ENCODE assay signal across 8 mouse cellular contexts in genomic region chr3:135440221-135440620, GRCm38 (mm10). TPM values are rescaled to one million over a fixed set of nuclear protein-coding genes. Genes with fewer than 3 reads are reported as not detected.
DNase-seq lines count a peak whose midpoint lies in the region; ATAC-seq and TF ChIP-seq lines count a peak whose summit lies in the region.

No protein-coding gene starts in this region.

- no peaks in the 10 kb centered on the region for H3K9me3 ChIP-seq in embryonic facial prominence, embryonic 12.5 days

- no peak overlapping the region; the same call in 1 of the 2 replicates for H3K27ac ChIP-seq in embryonic facial prominence, embryonic 12.5 days
- peak overlapping the region; percentile 99 for H3K27ac ChIP-seq in layer of hippocampus, adult 2 months

- ATAC-seq in embryonic facial prominence, embryonic 12.5 days (ENCODE audit: insufficient number of reproducible peaks, insufficient read depth, low FRiP score, low TSS enrichment): no peak

- H3K9ac ChIP-seq in embryonic facial prominence, embryonic 12.5 days: peak overlapping the region; percentile 97

- peak overlapping the region; percentile 95 for H3K4me2 ChIP-seq in embryonic facial prominence, embryonic 12.5 days (replicated peaks)

- TF ChIP-seq CTCF in layer of hippocampus, adult 2 months (conservative IDR thresholded peaks at IDR 0.05): no peak

- H3K4me1 ChIP-seq in embryonic facial prominence, embryonic 12.5 days: peaks cover 14% of the 10 kb centered on the region; the same call in 1 of the 2 replicates

- intact Hi-C loops in heart, postnatal 14 days (cut with DNase I): loop anchor here (2.0 to 10.0 kb wide), 2 partner anchors 15 to 65 kb away; no protein-coding TSS in a partner anchor

- peaks cover 9% of the 10 kb centered on the region; the same call in 1 of the 2 replicates for H3K36me3 ChIP-seq in embryonic facial prominence, embryonic 12.5 days

- 21% methylated on average over 7 of the region's 7 CpGs for WGBS in embryonic facial prominence, embryonic 12.5 days

- no peaks in the 10 kb centered on the region for H3K27me3 ChIP-seq in embryonic facial prominence, embryonic 12.5 days

- peak overlapping the region; percentile 97 for H3K4me3 ChIP-seq in embryonic facial prominence, embryonic 12.5 days
- H3K4me3 ChIP-seq in layer of hippocampus, adult 2 months: peak overlapping the region; percentile 94

- peak; percentile 14 to 27 for DNase-seq in frontal cortex, adult 2 months (ENCODE audit: extremely low spot score in 1 of 2, low spot score in 1 of 2)
- DNase-seq in frontal cortex, postnatal 25 days (ENCODE audit: low spot score in 2 of 2): no peak
- peak; percentile 75 for DNase-seq in R1 (ENCODE audit: low read depth, low spot score)
- DNase-seq in heart, postnatal 14 days: peak; percentile 15 to 22
- no peak for DNase-seq in layer of hippocampus, adult 2 months (ENCODE audit: low spot score in 2 of 2)
- peak; percentile 52 to 61 for DNase-seq in lung, postnatal 4 days
- DNase-seq in spleen, adult 18-20 months: peak; percentile 26 to 40

RNA-seq across cellular contexts. Expression of gene Ube2d3, which starts 2.3 kb away (rescaled TPM):
- polyA plus RNA-seq in frontal cortex, adult 2 months (2012; rRNA removed): 166 and 187 TPM in 2 replicates
- polyA plus RNA-seq in embryonic facial prominence, embryonic 12.5 days (2016; fragmentation: Nextera tagmentation; extraction: Ambion mirVana): 469 and 505 TPM in 2 replicates
- 100 to 1,000 TPM; 292 to 344 TPM for total RNA-seq in heart, postnatal 14 days (2021)
- total RNA-seq in layer of hippocampus, adult 2 months (2021): 100 to 1,000 TPM; 254 to 257 TPM

RNA-seq across cellular contexts. Expression of gene Cisd2, which starts 16.5 kb away (rescaled TPM):
- polyA plus RNA-seq in frontal cortex, adult 2 months (2012; rRNA removed): 43.7 and 47.3 TPM in 2 replicates
- polyA plus RNA-seq in embryonic facial prominence, embryonic 12.5 days (2016; fragmentation: Nextera tagmentation; extraction: Ambion mirVana): 71.3 and 74.0 TPM in 2 replicates
- total RNA-seq in heart, postnatal 14 days (2021): 10 to 100 TPM; 43.0 to 45.7 TPM
- 10 to 100 TPM; 34.4 to 35.1 TPM for total RNA-seq in layer of hippocampus, adult 2 months (2021)

RNA-seq across cellular contexts. Expression of gene Manba, which starts 45.2 kb away (rescaled TPM):
- polyA plus RNA-seq in frontal cortex, adult 2 months (2012; rRNA removed): 5.3 and 5.4 TPM in 2 replicates
- 5.1 TPM in 2 replicates for polyA plus RNA-seq in embryonic facial prominence, embryonic 12.5 days (2016; fragmentation: Nextera tagmentation; extraction: Ambion mirVana)
- 10 to 100 TPM; 18.0 to 19.3 TPM for total RNA-seq in heart, postnatal 14 days (2021)
- total RNA-seq in layer of hippocampus, adult 2 months (2021): 1 to 10 TPM; 8.3 to 9.7 TPM

Comparison
In these comparisons a context has a peak if more than half of its experiments do, and no peak if none do; other contexts are left out.
1. DNase-seq: peak in frontal cortex, adult 2 months (2 of 2), R1 (single experiment), heart, postnatal 14 days (2 of 2), lung, postnatal 4 days (2 of 2) and spleen, adult 18-20 months (2 of 2); none in frontal cortex, postnatal 25 days (0 of 2) and layer of hippocampus, adult 2 months (0 of 2).